Mouse (Mus musculus): ENCODE results near the gene 2210016F16Rik. TPM values are rescaled to one million over a fixed set of nuclear protein-coding genes. Genes with fewer than 3 reads are reported as not detected.
A peak's percentile ranks its signal among the peaks of the same experiment; 100 is the strongest.

2210016F16Rik gene
- 31.2 and 32.3 TPM in 2 replicates for polyA plus RNA-seq (2015; fragmentation: Nextera tagmentation; extraction: Ambion mirVana)

DNA sequence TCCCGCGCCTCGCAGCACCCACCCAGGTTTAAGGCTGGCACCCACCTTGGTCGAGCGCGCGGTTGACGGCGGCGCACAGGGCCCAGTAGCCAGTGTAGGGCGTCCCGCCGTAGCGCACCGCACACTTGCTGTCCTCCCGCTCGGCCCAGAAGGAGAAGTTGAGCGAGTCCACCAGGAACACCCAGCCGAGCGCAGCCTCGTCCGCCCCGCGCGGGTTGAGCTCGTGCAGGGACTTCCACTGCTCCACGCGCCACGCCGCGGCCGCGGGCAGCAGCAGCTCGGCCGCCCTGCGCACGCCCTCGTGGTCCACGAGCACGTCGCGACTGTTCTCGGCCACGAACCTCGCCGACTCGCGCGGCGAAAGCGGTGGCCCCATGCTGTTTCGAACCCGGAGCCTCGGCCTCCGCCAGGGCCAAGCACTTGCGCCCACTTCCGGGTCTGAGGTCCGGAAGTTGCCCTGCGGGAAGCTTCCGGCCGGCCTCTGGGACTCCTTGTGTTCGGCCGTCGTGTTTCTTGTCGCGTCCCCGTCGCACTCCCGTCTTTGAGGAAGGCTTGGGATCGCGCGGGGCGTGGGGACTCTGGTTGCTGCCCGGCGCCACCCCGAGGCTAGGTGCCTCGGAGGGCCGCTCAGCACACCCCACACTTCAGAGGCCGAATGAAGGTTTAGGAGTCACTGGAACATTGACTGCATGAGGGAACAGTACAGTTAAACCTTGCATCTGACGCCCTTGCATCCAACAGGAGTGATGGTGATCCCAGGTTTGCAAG, at the start of gene 2210016F16Rik:
Gene 2210016F16Rik, minus strand, starts transcription at position 447 of the 768 bp plus-strand sequence.
- H3K9ac ChIP-seq (ENCODE audit: low read length): peak within 1 kb of the TSS; percentile 93
- peaks cover 8% of the 10 kb centered on the region for H3K4me1 ChIP-seq (replicated peaks; ENCODE audit: control insufficient read depth, insufficient read depth, low read length)
- 2% methylated on average over 80 of the region's 80 CpGs for WGBS
- H3K4me2 ChIP-seq (ENCODE audit: low read depth, low read length): peak within 1 kb of the TSS; percentile 80
- peak; percentile 75 for ATAC-seq (ENCODE audit: low read depth)
- H3K4me3 ChIP-seq (ENCODE audit: low read length): peak within 1 kb of the TSS; percentile 70
- H3K27ac ChIP-seq (ENCODE audit: low read length): peak within 1 kb of the TSS; percentile 41
- H3K27me3 ChIP-seq (ENCODE audit: control insufficient read depth, insufficient read depth, low read depth, low read length): no peaks in the 10 kb centered on the region
- H3K36me3 ChIP-seq (ENCODE audit: control insufficient read depth, insufficient read depth, low read length): peaks cover 24% of the 10 kb centered on the region
- H3K9me3 ChIP-seq (ENCODE audit: control insufficient read depth, low read length): peaks cover 15% of the 10 kb centered on the region

DNA sequence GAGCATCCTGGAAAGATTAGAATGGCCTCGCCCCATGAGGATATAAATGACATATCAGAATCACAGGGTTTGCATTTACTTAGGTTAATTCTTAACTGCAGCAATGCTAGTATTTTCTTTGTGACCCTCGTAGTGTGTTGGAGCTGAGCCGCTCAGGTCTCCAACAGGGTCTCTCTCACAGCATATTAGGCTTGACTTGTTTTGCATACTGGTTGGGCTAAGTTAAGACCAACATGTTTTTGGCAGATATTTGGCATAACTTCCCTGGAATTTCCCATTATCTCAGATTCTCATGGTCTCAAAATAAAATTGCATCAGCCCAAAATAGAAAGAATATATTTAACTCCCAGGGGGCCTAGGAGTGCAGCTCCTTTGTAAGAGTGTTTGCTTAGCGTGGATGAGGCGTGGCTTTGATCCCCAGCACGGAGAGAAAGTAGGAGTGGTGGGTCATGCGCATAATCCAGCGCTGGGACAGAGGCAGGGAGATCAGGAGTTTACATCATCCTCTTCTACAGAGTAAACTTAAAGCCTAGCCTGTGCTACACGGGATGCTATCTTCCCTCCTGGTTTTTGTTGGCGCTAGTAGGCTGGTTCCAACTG, 38.1 kb upstream of the 2210016F16Rik start:
- WGBS: 21% methylated on average over 10 of the region's 10 CpGs
- peak overlapping the region; percentile 58 for H3K27ac ChIP-seq (ENCODE audit: low read length)
- H3K27me3 ChIP-seq (ENCODE audit: control insufficient read depth, insufficient read depth, low read depth, low read length): no peaks in the 10 kb centered on the region
- 0 out of 2 replicates have a peak overlapping the region, but pooled peaks have one; percentile 9 for H3K4me2 ChIP-seq (ENCODE audit: low read depth, low read length)
- H3K9me3 ChIP-seq (ENCODE audit: control insufficient read depth, low read length): no peaks in the 10 kb centered on the region
- peak; percentile 90 for ATAC-seq (ENCODE audit: low read depth)
- H3K4me3 ChIP-seq (ENCODE audit: low read length): no peak overlapping the region
- peaks cover 6% of the 10 kb centered on the region for H3K4me1 ChIP-seq (replicated peaks; ENCODE audit: control insufficient read depth, insufficient read depth, low read length)
- H3K36me3 ChIP-seq (ENCODE audit: control insufficient read depth, insufficient read depth, low read length): no peaks in the 10 kb centered on the region
- H3K9ac ChIP-seq (ENCODE audit: low read length): no peak overlapping the region

DNA sequence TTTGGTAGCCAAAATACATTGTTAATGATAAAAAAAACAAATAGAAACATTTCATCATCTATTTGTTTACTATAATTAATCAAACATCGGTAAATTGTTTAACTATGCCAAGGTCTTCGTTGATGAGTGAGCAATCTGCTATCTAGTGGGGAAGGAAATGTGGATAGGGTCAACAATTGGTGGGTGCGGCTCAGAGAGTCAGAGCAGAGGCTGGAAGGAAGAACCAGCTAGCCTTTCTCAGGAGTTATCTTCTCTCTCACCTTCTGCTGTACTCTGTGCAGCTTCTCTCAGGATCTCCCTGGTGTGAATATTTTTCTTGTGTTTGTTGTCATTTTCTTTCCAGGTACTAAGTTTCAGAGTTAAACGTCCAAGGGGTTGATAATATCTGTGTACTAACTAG, 37.2 kb upstream of the 2210016F16Rik start:
- WGBS: 55% methylated on average over 4 of the region's 4 CpGs
- Histone ChIP-seq H3K9ac (ENCODE audit: low read length) (no peak overlapping the region), H3K4me2 (ENCODE audit: low read depth, low read length) (no peak overlapping the region), H3K36me3 (ENCODE audit: control insufficient read depth, insufficient read depth, low read length) (no peaks in the 10 kb centered on the region), H3K4me1 (replicated peaks; ENCODE audit: control insufficient read depth, insufficient read depth, low read length) (peaks cover 6% of the 10 kb centered on the region), H3K4me3 (ENCODE audit: low read length) (no peak overlapping the region), H3K27me3 (ENCODE audit: control insufficient read depth, insufficient read depth, low read depth, low read length) (no peaks in the 10 kb centered on the region), H3K9me3 (ENCODE audit: control insufficient read depth, low read length) (no peaks in the 10 kb centered on the region), H3K27ac (ENCODE audit: low read length) (no peak overlapping the region)
- no peak for ATAC-seq (ENCODE audit: low read depth)

DNA sequence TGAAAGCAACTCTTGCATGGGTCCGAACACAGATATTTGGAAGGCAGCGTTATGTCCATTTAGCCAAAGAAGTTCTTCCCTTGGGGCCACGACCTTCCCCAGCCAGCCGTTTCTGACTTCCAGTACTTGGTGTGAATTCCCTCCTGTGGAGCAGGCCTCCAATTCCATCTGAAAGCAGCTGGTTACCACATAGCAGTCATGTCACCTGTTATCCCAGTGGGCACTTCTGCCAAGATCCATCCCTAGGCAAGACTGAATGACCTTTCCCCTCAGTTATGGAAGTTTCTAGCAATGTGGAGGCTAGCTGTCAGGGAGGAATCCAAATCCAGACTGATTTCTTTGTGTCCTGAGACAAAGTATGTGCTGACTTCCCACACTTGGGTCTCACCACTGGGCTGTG, 36.0 kb upstream of the 2210016F16Rik start:
- Histone ChIP-seq H3K9me3 (ENCODE audit: control insufficient read depth, low read length) (no peaks in the 10 kb centered on the region), H3K27ac (ENCODE audit: low read length) (no peak overlapping the region), H3K4me1 (replicated peaks; ENCODE audit: control insufficient read depth, insufficient read depth, low read length) (peaks cover 6% of the 10 kb centered on the region), H3K9ac (ENCODE audit: low read length) (no peak overlapping the region), H3K4me3 (ENCODE audit: low read length) (no peak overlapping the region), H3K27me3 (ENCODE audit: control insufficient read depth, insufficient read depth, low read depth, low read length) (no peaks in the 10 kb centered on the region), H3K4me2 (ENCODE audit: low read depth, low read length) (no peak overlapping the region), H3K36me3 (ENCODE audit: control insufficient read depth, insufficient read depth, low read length) (no peaks in the 10 kb centered on the region)
- ATAC-seq (ENCODE audit: low read depth): no peak
- 77% methylated on average over 4 of the region's 4 CpGs for WGBS

DNA sequence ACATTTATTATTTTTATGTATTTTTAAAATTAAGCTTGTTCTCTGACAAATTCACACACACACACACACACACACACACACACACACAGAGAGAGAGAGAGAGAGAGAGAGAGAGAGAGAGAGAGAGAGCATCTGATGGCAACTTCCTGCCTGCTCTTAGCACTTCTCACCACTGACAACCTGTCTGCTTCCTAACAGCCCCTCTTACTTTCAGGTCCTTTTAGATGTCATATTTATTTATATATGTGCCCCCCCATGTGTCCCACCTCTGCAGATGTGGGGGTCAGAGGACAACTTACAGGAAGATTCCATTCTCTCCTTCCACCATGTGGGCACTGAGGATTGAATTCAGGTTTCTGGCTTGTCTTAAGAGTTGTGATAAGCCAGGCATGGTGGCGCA, 34.2 kb upstream of the 2210016F16Rik start:
- Histone ChIP-seq H3K4me2 (ENCODE audit: low read depth, low read length) (no peak overlapping the region), H3K4me1 (replicated peaks; ENCODE audit: control insufficient read depth, insufficient read depth, low read length) (peaks cover 6% of the 10 kb centered on the region), H3K36me3 (ENCODE audit: control insufficient read depth, insufficient read depth, low read length) (no peaks in the 10 kb centered on the region), H3K4me3 (ENCODE audit: low read length) (no peak overlapping the region), H3K9ac (ENCODE audit: low read length) (no peak overlapping the region), H3K27me3 (ENCODE audit: control insufficient read depth, insufficient read depth, low read depth, low read length) (no peaks in the 10 kb centered on the region), H3K9me3 (ENCODE audit: control insufficient read depth, low read length) (no peaks in the 10 kb centered on the region), H3K27ac (ENCODE audit: low read length) (no peak overlapping the region)
- ATAC-seq (ENCODE audit: low read depth): no peak
- 82% methylated on average over 1 of the region's 1 CpGs for WGBS

DNA sequence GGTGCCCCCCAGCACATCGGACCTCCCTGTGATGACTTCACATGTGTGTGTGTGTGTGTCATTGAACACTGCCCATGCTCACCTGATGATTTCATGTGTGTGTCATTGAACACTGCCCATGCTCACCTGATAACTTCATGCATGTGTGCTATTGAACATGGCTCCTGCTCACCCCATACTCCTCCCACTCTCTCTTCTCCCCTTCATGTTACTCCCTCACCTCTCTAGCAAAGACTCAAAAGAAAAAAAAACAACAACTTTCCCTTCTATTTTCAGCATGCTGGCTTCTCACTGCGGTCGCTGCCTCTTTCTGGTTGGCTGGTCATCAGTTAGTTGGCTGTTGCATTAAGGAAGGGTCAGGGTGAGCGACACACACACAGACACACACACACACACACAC, 33.6 kb upstream of the 2210016F16Rik start:
- Histone ChIP-seq H3K9ac (ENCODE audit: low read length) (no peak overlapping the region), H3K4me3 (ENCODE audit: low read length) (no peak overlapping the region), H3K27ac (ENCODE audit: low read length) (no peak overlapping the region), H3K27me3 (ENCODE audit: control insufficient read depth, insufficient read depth, low read depth, low read length) (no peaks in the 10 kb centered on the region), H3K36me3 (ENCODE audit: control insufficient read depth, insufficient read depth, low read length) (no peaks in the 10 kb centered on the region), H3K9me3 (ENCODE audit: control insufficient read depth, low read length) (no peaks in the 10 kb centered on the region), H3K4me2 (ENCODE audit: low read depth, low read length) (no peak overlapping the region), H3K4me1 (replicated peaks; ENCODE audit: control insufficient read depth, insufficient read depth, low read length) (peaks cover 5% of the 10 kb centered on the region)
- WGBS: 78% methylated on average over 4 of the region's 4 CpGs
- no peak for ATAC-seq (ENCODE audit: low read depth)

DNA sequence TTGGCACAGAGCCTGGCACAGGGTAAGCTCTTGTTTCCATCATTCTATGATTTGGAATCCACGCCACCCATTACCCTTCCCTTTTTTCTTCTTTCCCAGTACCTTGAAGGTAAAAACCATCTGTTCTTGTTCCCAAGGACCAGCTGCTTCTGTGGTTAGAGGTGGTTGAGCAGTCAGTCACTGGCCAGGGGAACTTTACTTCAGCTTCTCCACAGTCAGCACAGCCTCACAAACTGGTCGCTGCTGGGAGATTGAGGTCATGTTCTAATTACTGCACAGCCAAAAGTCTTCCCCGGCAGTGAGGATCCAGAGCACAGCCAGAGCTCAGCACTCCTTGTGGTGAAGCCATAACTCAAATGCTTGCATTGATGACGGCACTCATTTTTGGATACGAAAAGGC, 30.8 kb upstream of the 2210016F16Rik start:
- no peak overlapping the region for H3K27ac ChIP-seq (ENCODE audit: low read length)
- WGBS: 81% methylated on average over 5 of the region's 5 CpGs
- no peaks in the 10 kb centered on the region for H3K9me3 ChIP-seq (ENCODE audit: control insufficient read depth, low read length)
- H3K9ac ChIP-seq (ENCODE audit: low read length): no peak overlapping the region
- H3K27me3 ChIP-seq (ENCODE audit: control insufficient read depth, insufficient read depth, low read depth, low read length): no peaks in the 10 kb centered on the region
- H3K4me1 ChIP-seq (replicated peaks; ENCODE audit: control insufficient read depth, insufficient read depth, low read length): no peaks in the 10 kb centered on the region
- H3K4me2 ChIP-seq (ENCODE audit: low read depth, low read length): no peak overlapping the region
- H3K4me3 ChIP-seq (ENCODE audit: low read length): no peak overlapping the region
- ATAC-seq (ENCODE audit: low read depth): no peak
- peaks cover 2% of the 10 kb centered on the region; the same call in 1 of the 2 replicates for H3K36me3 ChIP-seq (ENCODE audit: control insufficient read depth, insufficient read depth, low read length)

DNA sequence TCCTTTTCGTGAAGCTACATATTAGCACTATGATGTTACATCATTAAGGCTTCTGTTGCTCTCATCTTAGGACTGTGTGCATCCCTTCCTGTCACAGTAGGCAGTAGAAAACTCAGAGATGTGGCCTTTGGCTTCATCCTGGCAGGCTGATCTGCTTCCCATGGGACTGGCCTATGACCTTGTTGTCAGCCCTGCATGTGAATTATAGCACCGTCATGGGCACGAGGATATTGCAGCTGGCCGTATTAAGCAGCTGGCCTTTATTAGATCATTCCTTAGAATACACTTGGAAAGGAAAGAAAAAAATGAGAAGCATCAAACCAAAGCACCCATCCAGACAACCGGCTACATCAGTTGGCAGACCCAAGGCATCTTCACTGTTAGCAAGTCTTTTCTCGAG, 30.3 kb upstream of the 2210016F16Rik start:
- H3K4me3 ChIP-seq (ENCODE audit: low read length): no peak overlapping the region
- ATAC-seq (ENCODE audit: low read depth): no peak

DNA sequence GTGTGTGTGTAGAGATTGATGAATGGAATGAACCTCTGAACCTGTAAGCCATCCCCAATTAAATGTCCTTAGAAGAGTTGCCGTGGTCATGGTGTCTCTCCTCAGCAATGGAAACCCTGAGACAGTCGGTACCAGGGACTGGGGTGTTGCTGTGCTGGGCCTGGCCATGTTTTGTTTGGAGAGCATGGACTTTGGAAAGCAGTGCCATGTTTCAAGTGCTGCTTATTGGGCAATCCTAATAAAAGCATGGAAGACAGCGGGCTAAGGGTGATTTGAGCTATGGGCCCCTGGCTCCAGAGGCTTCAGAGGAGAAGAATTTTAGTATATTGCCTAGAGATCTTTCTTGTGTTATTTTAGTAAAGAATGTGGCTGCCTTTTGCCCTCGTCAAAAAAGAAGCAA, 26.0 kb upstream of the 2210016F16Rik start:
- no peak overlapping the region for H3K27ac ChIP-seq (ENCODE audit: low read length)
- H3K36me3 ChIP-seq (ENCODE audit: control insufficient read depth, insufficient read depth, low read length): peaks cover 7% of the 10 kb centered on the region
- H3K27me3 ChIP-seq (ENCODE audit: control insufficient read depth, insufficient read depth, low read depth, low read length): no peaks in the 10 kb centered on the region
- over 99% methylated on average over 4 of the region's 4 CpGs for WGBS
- no peak overlapping the region for H3K4me3 ChIP-seq (ENCODE audit: low read length)
- H3K4me2 ChIP-seq (ENCODE audit: low read depth, low read length): no peak overlapping the region
- ATAC-seq (ENCODE audit: low read depth): no peak
- H3K9me3 ChIP-seq (ENCODE audit: control insufficient read depth, low read length): no peaks in the 10 kb centered on the region
- no peaks in the 10 kb centered on the region for H3K4me1 ChIP-seq (replicated peaks; ENCODE audit: control insufficient read depth, insufficient read depth, low read length)
- H3K9ac ChIP-seq (ENCODE audit: low read length): no peak overlapping the region

More for the DNA sequence above, 30.3 kb upstream of the 2210016F16Rik start:
- Histone ChIP-seq H3K9me3 (ENCODE audit: control insufficient read depth, low read length) (no peaks in the 10 kb centered on the region), H3K4me1 (replicated peaks; ENCODE audit: control insufficient read depth, insufficient read depth, low read length) (no peaks in the 10 kb centered on the region), H3K27ac (ENCODE audit: low read length) (no peak overlapping the region), H3K27me3 (ENCODE audit: control insufficient read depth, insufficient read depth, low read depth, low read length) (no peaks in the 10 kb centered on the region), H3K36me3 (ENCODE audit: control insufficient read depth, insufficient read depth, low read length) (peaks cover 3% of the 10 kb centered on the region; the same call in 1 of the 2 replicates), H3K9ac (ENCODE audit: low read length) (no peak overlapping the region), H3K4me2 (ENCODE audit: low read depth, low read length) (no peak overlapping the region)
- 67% methylated on average over 6 of the region's 6 CpGs for WGBS

Data from lung, embryonic 16.5 days (tissue).